Mouse (Mus musculus) spleen, adult 2 months (tissue): ENCODE results near the gene Slc10a7. TPM values are rescaled to one million over a fixed set of nuclear protein-coding genes. Genes with fewer than 3 reads are reported as not detected.
A peak's percentile ranks its signal among the peaks of the same experiment; 100 is the strongest.

ENCODE experiments used
- DNase-seq, 2 experiments: peaks; one replicate each; pipeline versions ENCODE4 v3.0.0 to v3.0.0-alpha.2; 2012 to 2021; ENCODE audit warnings: low spot score in 2 of 2, low read depth in 1 of 2
- H3K27ac ChIP-seq: fragments of 200-500 bp; 2 replicates; pipeline ENCODE4 v1.5.1; 2012; ENCODE audit warnings: low read length, inconsistent platforms; ENCODE audit not compliant: insufficient read depth
- H3K27me3 ChIP-seq: fragments of 200-500 bp; 2 replicates; pipeline ENCODE4 v1.6.1; 2012; ENCODE audit warnings: mild to moderate bottlenecking, moderate library complexity, low read length, inconsistent platforms; ENCODE audit not compliant: control insufficient read depth, insufficient read depth
- H3K36me3 ChIP-seq: fragments of 200-500 bp; 2 replicates; pipeline ENCODE4 v1.6.1; 2012; ENCODE audit warnings: mild to moderate bottlenecking, low read length, inconsistent platforms; ENCODE audit not compliant: control insufficient read depth, insufficient read depth
- H3K4me1 ChIP-seq: fragments of 200-500 bp; 2 replicates; pipeline ENCODE4 v1.6.1; 2011; ENCODE audit warnings: inconsistent platforms; ENCODE audit not compliant: control insufficient read depth, insufficient read depth, insufficient read length
- H3K4me3 ChIP-seq: fragments of 200-500 bp; 2 replicates; pipeline ENCODE4 v1.5.1; 2011; ENCODE audit warnings: mild to moderate bottlenecking, inconsistent platforms; ENCODE audit not compliant: insufficient read depth, insufficient read length; ENCODE audit errors: extremely low read depth
- CTCF ChIP-seq: fragments of 200-500 bp; IDR thresholded peaks from 2 replicates; pipeline ENCODE4 v1.5.1; 2011; ENCODE audit warnings: mild to moderate bottlenecking, inconsistent platforms; ENCODE audit not compliant: insufficient read depth, insufficient read length, insufficient replicate concordance; ENCODE audit errors: extremely low read depth
- POLR2A ChIP-seq: fragments of 200-500 bp; IDR thresholded peaks from 2 replicates; pipeline ENCODE4 v1.6.1; 2011; ENCODE audit warnings: low read depth, low read length, inconsistent platforms
- WGBS: fragments of 180-500 bp; shearing (Covaris S2); methylation state at CpG from one replicate; pipeline ENCODE4 v1.1.7; 2018; 5-methylcytosine and 5-hydroxymethylcytosine counted together
- polyA plus RNA-seq: library from polyadenylated mRNA; depleted of rRNA; stranded (reverse); fragments of >200 nt; gene quantifications from 2 replicates; pipeline ENCODE4 v1.2.3, GENCODE M21; 2012

Gene Slc10a7
- polyA plus RNA-seq, 1 experiment: 10.7 TPM

DNA sequence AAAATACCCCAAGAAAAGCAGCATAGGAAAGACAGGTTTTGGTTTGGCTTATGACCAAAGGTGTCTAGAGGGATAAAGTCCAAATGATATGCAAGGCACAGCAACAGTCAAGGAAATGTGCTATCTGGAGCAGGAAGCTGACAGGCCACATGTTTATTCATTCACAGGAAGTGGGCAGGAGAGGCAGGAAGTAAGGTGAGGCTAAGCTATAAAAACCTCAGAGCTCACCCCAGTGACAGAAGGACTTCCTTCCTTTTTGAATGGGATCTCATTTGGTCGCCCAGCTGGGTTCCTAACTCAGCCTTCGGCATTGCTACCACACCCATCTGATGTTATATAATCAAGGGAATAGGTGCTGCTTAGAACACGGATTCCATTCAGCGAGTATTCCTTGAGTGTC, 113.2 kb downstream of the Slc10a7 start:
- H3K4me3 ChIP-seq: no peak overlapping the region
- 50% methylated on average over 4 of the region's 4 CpGs for WGBS
- H3K36me3 ChIP-seq: no peaks in the 10 kb centered on the region
- H3K27ac ChIP-seq: peak overlapping the region; percentile 52
- DNase-seq: peak; percentile 21 to 40
- no peak for TF ChIP-seq CTCF
- no peak for TF ChIP-seq POLR2A
- H3K4me1 ChIP-seq: peaks cover 12% of the 10 kb centered on the region
- H3K27me3 ChIP-seq: no peaks in the 10 kb centered on the region

DNA sequence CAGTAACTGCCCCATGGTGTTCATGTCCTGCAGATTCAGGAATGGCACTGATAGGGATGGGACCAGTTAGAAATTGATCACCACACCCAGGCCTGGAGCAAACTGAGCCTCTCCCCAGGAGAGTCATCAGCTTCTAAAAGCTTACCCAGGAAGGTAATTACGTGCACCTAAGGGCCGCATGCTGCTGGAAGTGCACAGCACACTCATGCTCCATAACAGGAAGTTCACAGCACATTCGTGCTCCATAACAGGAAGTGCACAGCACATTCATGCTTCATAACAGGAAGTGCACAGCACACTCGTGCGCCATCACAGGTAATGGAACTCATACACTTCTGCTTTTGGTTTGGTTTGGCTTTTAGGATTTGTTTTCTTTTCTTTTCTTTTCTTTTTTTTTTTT, 114.8 kb downstream of the Slc10a7 start:
- Histone ChIP-seq H3K27ac (peak overlapping the region; percentile 88), H3K4me3 (no peak overlapping the region), H3K27me3 (no peaks in the 10 kb centered on the region), H3K36me3 (no peaks in the 10 kb centered on the region), H3K4me1 (peaks cover 14% of the 10 kb centered on the region)
- WGBS: 32% methylated on average over 5 of the region's 5 CpGs
- TF ChIP-seq POLR2A (no peak), CTCF (no peak)
- peak; percentile 51 to 85 for DNase-seq

- DNase-seq: peak; percentile 30 to 39
- no peak for TF ChIP-seq POLR2A
- TF ChIP-seq CTCF: no peak
- Histone ChIP-seq H3K4me1 (peaks cover 20% of the 10 kb centered on the region), H3K27me3 (no peaks in the 10 kb centered on the region), H3K36me3 (no peaks in the 10 kb centered on the region), H3K4me3 (no peak overlapping the region), H3K27ac (peak overlapping the region; percentile 71)
- 79% methylated on average over 12 of the region's 12 CpGs for WGBS
Observed at GRCm38 (mm10) chr8:78624738-78625442, 115.7 kb downstream of the Slc10a7 start.

GRCm38 (mm10) chr8:78626632-78627031, 117.5 kb downstream of the Slc10a7 start:
- H3K36me3 ChIP-seq: no peaks in the 10 kb centered on the region
- H3K27me3 ChIP-seq: no peaks in the 10 kb centered on the region
- 27% methylated on average over 5 of the region's 5 CpGs for WGBS
- no peak overlapping the region for H3K4me3 ChIP-seq
- peak; percentile 16 to 72 for DNase-seq
- H3K27ac ChIP-seq: peak overlapping the region; percentile 74; the same call in 1 of the 2 replicates
- TF ChIP-seq CTCF (no peak), POLR2A (no peak)
- peaks cover 24% of the 10 kb centered on the region for H3K4me1 ChIP-seq

GRCm38 (mm10) chr8:78627793-78628192, 118.6 kb downstream of the Slc10a7 start:
- WGBS: 56% methylated on average over 9 of the region's 9 CpGs
- no peaks in the 10 kb centered on the region for H3K27me3 ChIP-seq
- peak overlapping the region; percentile 70 for H3K27ac ChIP-seq
- TF ChIP-seq POLR2A: no peak
- TF ChIP-seq CTCF: no peak
- H3K4me3 ChIP-seq: no peak overlapping the region
- no peak for DNase-seq
- H3K36me3 ChIP-seq: no peaks in the 10 kb centered on the region
- H3K4me1 ChIP-seq: peaks cover 19% of the 10 kb centered on the region; the same call in 1 of the 2 replicates

DNA sequence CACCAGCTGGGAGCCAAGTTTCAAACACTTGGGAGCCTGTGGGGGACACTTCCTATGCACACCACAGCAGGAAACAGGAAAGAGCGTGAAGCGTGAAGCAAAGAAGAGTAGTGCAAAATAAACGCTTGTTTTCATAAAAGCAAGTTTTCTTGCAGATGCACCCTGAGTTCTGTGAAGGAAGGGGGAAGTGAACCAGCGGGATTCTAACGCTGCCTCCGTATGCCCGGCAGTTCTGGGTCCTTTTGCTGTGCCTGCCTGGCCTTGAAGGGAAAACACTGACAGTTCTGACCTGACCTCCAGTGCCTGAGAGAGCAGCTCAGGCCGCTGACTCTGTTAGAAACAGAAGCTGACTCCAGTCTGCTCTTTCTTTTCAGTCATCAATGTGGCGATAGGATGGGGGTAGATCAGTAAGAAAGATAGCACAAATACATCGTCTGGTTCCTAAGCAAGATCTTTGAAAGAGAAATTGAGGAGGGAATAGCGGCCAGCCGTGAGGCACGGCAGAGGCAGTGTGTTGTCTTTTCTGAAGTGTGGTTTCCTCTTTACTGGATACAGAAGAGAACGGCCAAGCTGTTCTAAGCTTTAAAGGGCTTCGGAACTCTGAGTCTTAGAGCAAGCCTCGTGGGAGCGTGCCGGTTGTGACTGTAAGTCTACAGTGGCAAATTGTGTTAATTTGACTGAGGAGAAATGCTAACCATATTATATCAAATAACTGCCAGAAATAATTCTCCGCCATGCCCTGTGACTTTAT, 121.4 kb downstream of the Slc10a7 start:
- H3K4me1 ChIP-seq: peaks cover 12% of the 10 kb centered on the region; the same call in 1 of the 2 replicates
- WGBS: 9% methylated on average over 19 of the region's 19 CpGs
- no peaks in the 10 kb centered on the region for H3K27me3 ChIP-seq
- H3K4me3 ChIP-seq: peak overlapping the region; percentile 25
- no peak; the same call in 1 of the 2 replicates for TF ChIP-seq POLR2A
- TF ChIP-seq CTCF: no peak
- DNase-seq: peak in 1 of 2 experiments; percentile 52
- H3K36me3 ChIP-seq: peaks cover 2% of the 10 kb centered on the region; the same call in 1 of the 2 replicates
- H3K27ac ChIP-seq: peak overlapping the region; percentile 82
